Mouse (Mus musculus): ENCODE measurements around the gene Pofut1. TPM values are rescaled to one million over a fixed set of nuclear protein-coding genes. Genes with fewer than 3 reads are reported as not detected.

Gene Pofut1
- polyA plus RNA-seq, 1 experiment from 2014 or later, result 10.7 TPM

Other genes with a start within 250 kb of the Pofut1 start
- 63.1 to 112 TPM (median 75.8 TPM) in 3 replicates for gene Pdrg1, start 226.1 kb upstream of the Pofut1 start, polyA plus RNA-seq (2018)
- gene Xkr7, start 209.7 kb upstream of the Pofut1 start, polyA plus RNA-seq (2018), result not detected in 3 replicates
- gene Ccm2l, start 175.6 kb upstream of the Pofut1 start, polyA plus RNA-seq (2018), result not detected in 3 replicates
- gene Hck, start 133.1 kb upstream of the Pofut1 start, polyA plus RNA-seq (2018), result 79.1 to 116 TPM (median 113 TPM) in 3 replicates
- gene Tm9sf4, start 80.2 kb upstream of the Pofut1 start, polyA plus RNA-seq (2018), result 93.5 to 244 TPM (median 125 TPM) in 3 replicates
- 3.4 to 5.4 TPM (median 4.4 TPM) in 3 replicates for gene Tspyl3, start 16.1 kb upstream of the Pofut1 start, polyA plus RNA-seq (2018)
- 26.7 to 29.5 TPM (median 28.6 TPM) in 3 replicates for gene Plagl2, start 107 bp upstream of the Pofut1 start, polyA plus RNA-seq (2018)
- gene Kif3b, start 49.9 kb downstream of the Pofut1 start, polyA plus RNA-seq (2018), result 28.0 to 32.8 TPM (median 28.4 TPM) in 3 replicates
- gene Asxl1, start 104.3 kb downstream of the Pofut1 start, polyA plus RNA-seq (2018), result 14.5 to 22.9 TPM (median 17.8 TPM) in 3 replicates